Mouse (Mus musculus) cerebellum, postnatal 10 days (tissue): ENCODE data around the gene Erc2.

ENCODE experiments used
- DNase-seq, 2 experiments: peaks; one replicate each; pipeline ENCODE4 v3.0.0; 2021; ENCODE audit warnings: mixed read lengths in 2 of 2

Erc2 gene

DNA sequence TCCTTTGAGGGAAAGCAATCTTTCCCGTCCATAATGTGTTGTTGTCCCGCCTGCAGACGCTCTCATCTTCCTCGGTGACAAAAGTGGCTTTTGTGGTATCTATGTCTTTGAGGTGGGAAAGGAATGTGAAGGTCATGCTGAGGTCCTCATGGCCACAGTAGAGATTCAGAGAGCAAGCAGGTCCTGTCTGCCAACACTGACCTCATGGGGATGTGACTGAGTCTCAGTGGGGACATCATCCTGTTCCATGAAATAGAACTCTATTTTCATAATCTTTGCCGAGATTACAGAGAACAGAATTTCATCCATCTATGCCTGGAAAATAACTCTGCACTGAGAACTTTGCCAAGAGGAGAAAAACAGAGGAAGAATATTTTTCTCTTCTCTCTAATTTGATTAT lies 324.0 kb downstream of the Erc2 start:
- DNase-seq: no peak

DNA sequence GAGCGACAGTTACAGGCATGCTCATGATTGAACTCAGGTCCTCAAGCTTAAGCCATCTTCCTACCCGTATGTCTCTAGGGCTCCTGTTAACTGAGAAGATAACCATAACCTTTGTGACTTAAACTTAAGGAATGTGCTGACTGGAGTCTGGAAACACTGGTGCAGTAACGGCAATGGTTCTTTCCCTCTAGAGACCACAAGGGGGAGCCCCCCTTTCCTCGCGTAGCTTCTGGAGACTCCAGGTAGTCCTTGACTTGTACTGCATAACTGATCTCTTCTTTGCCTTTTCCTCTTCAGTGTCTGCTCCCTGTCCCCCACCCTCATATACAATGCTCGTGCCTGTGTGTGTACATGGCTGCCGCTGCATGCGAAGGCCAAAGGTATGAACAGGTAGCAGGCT lies 326.2 kb downstream of the Erc2 start:
- peak; percentile 37 to 44 for DNase-seq

- DNase-seq: no peak
Observed at GRCm38 (mm10) chr14:27953814-27954213, 331.6 kb downstream of the Erc2 start.

GRCm38 (mm10) chr14:27956801-27957200 lies 334.6 kb downstream of the Erc2 start:
- DNase-seq: no peak

- no peak for DNase-seq
Observed at GRCm38 (mm10) chr14:27973701-27974100, 351.5 kb downstream of the Erc2 start.

- DNase-seq: no peak
Observed at GRCm38 (mm10) chr14:27975661-27976060, 353.4 kb downstream of the Erc2 start.

GRCm38 (mm10) chr14:27984758-27985157 lies 362.5 kb downstream of the Erc2 start:
- DNase-seq: peak; percentile 32 to 36

DNA sequence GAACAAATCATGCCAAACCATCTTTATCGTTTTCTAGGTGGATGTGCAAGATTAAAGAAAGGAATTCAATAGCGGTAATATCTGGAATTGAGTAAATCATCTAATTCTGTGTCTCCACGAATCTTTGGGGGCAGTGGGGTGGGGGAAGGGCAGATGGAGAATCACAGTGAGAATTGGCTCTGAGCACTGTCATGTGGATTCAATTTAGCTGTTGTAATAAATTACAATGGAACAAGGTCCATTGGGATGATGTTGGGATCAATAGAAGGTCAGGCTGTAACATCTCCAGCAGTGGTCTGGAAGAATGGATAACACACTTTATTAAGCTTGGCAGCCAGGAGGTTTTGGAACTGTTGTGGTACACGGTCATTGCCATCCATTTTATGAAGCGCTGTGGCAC lies 363.0 kb downstream of the Erc2 start:
- peak; percentile 64 to 67 for DNase-seq

GRCm38 (mm10) chr14:27987422-27987821 lies 365.2 kb downstream of the Erc2 start:
- peak; percentile 52 to 62 for DNase-seq

GRCm38 (mm10) chr14:27998551-27998950 lies 376.3 kb downstream of the Erc2 start:
- no peak for DNase-seq

GRCm38 (mm10) chr14:28004023-28004422 lies 381.8 kb downstream of the Erc2 start:
- DNase-seq: peak; percentile 42 to 46

GRCm38 (mm10) chr14:28010536-28011280 lies 388.5 kb downstream of the Erc2 start:
- DNase-seq: peak; percentile 17 to 32

- peak; percentile 35 to 50 for DNase-seq
Observed at GRCm38 (mm10) chr14:28023199-28023598, 401.0 kb downstream of the Erc2 start.

- peak; percentile 16 to 38 for DNase-seq
Observed at GRCm38 (mm10) chr14:28030870-28031269, 408.6 kb downstream of the Erc2 start.

- no peak for DNase-seq
Observed at GRCm38 (mm10) chr14:28035013-28035412, 412.8 kb downstream of the Erc2 start.

DNA sequence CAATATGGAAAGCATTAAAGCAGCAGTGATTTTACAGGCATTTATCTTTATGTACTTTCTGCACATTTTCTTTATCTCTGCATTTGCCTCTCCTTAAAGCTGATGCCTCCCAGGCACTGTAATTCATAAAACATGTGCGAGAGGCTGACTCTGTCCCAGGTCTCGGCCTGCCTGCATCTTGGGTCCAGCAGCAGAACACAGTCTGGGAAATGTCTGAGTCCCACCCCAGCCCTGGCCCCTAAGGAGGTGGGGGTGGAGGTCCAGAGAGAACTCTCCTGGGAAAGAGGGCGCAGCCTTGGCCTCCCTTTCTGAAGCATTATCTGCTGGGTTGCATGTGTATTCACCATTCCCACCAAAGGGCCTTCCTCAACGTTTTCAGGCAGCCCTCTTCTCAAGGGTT lies 420.9 kb downstream of the Erc2 start:
- no peak for DNase-seq

DNA sequence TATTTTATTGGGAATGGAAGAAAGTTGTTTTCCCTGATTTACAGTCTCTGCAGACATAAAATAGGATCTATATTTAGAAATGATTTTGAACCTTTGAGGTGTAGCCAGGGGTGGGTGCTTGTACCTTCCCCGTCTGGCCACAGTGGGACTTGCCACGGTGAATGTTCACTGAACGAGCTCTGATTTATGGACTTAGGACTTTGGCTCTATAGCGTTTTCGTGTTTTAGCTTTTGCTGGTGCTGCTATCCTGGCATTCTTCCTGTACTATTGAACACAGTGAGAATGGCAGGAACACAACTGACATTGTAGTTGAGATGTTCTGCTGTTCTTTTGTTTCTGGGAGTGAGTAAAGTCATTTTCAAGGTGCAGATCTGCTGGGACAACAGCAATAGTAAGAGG lies 429.4 kb downstream of the Erc2 start:
- no peak for DNase-seq

DNA sequence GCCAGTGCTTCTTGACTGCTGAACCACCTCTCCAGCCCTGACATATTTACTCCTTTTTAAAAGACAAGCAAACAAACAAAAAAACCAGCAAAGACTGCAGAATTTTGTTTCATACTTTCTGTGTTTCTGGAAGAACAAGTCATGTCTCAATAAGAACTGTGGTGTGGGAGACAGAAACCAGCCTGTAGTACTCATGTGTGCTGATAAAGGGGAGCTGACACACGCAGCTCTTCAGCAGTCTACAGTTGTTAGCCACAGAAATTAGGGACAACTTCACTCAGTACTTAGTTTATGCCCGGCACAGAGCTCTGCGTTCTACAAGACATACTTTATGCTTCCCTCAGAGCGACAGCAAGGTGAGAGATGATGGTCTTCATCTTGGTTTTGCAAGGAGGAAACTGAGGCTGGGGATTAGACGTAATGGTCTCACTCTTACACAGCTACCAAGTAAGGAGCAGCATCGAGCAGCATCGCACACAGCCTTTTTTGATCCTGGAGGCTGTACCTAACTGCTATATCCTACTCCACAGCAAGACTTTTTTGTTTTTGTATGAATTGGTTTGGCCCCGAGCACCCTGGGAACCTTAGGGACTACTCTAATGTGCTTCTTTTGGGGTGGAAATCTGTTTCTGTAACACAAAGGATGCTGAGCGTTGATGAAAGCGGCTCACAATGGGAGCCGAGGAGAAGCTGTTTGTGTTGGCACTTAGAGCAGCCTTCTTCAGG lies 435.1 kb downstream of the Erc2 start:
- DNase-seq: no peak

GRCm38 (mm10) chr14:28057885-28058860 lies 435.9 kb downstream of the Erc2 start:
- DNase-seq: peak; percentile 63 to 82

DNA sequence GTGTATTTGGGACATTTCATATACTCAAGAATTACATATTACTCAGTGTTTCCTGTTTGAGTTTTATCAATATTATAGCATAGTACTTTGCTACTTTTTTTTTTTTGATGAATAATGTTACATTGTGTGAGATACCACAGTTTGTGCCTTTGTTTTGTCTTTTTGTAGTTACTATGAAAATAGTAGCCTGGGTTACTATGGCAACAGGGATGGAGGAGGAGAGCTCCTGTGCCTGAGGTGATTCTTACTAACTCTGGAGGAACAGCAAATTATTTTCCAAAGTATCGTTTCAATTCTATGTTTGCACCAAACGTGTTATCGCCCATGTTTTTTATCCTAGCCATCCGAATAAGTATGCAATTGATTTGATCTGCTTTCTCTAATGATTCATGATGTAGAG lies 438.7 kb downstream of the Erc2 start:
- no peak for DNase-seq

- no peak for DNase-seq
Observed at GRCm38 (mm10) chr14:28061649-28062375, 439.6 kb downstream of the Erc2 start.

DNA sequence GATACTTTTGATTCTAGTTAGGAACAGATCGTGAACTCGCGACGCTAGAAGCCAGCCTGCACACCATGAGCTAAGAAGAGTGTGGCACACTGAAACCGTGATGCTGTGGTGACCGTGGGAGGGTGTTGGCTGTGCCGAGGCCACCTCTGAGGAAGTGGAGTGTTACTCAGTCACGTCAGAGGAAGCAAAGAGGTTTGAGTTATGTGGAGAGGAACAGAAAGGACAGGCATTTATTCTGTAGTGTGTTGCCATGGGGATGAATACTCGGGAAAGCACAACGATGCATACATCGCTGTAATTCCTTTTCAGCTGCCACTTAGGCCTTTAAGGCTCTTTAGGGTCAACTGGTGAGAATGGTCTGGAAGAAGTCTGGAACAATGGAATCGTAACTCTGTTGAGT lies 445.8 kb downstream of the Erc2 start:
- DNase-seq: no peak
